Mouse (Mus musculus) kidney, adult 9 months (tissue): Measurements from ENCODE around the gene Pacs2.

Experiments used
- DNase-seq: peaks from one replicate; pipeline ENCODE4 v3.0.0; 2022

Gene Pacs2

GRCm38 (mm10) chr12:113013604-113014558, at the start of gene Pacs2:
Pacs2 (plus strand) TSS chr12:113014508.
- peak; percentile 93 for DNase-seq

- no peak for DNase-seq
These were observed 48.5 kb upstream of the Pacs2 start for GRCm38 (mm10) chr12:112965783-112966182.

- no peak for DNase-seq
These were observed 45.4 kb upstream of the Pacs2 start for GRCm38 (mm10) chr12:112968943-112969342.

- DNase-seq: no peak
These were observed 44.7 kb upstream of the Pacs2 start for GRCm38 (mm10) chr12:112969616-112970015.

GRCm38 (mm10) chr12:112974736-112975135, 39.6 kb upstream of the Pacs2 start:
- DNase-seq: no peak

- peak; percentile 95 for DNase-seq
These were observed 37.8 kb upstream of the Pacs2 start, which contains the start of gene Btbd6 for GRCm38 (mm10) chr12:112976371-112977073. Btbd6 (plus strand) TSS chr12:112976482.

- no peak for DNase-seq
These were observed 37.2 kb upstream of the Pacs2 start for GRCm38 (mm10) chr12:112977156-112977555.

GRCm38 (mm10) chr12:112982031-112982430, 32.3 kb upstream of the Pacs2 start:
- DNase-seq: no peak

- no peak for DNase-seq
These were observed 29.0 kb upstream of the Pacs2 start for GRCm38 (mm10) chr12:112985346-112985745.

GRCm38 (mm10) chr12:112987877-112988276, 26.4 kb upstream of the Pacs2 start:
- no peak for DNase-seq

- no peak for DNase-seq
These were observed 23.5 kb upstream of the Pacs2 start for GRCm38 (mm10) chr12:112990706-112991405.

GRCm38 (mm10) chr12:112991444-112991843, 22.9 kb upstream of the Pacs2 start:
- no peak for DNase-seq

- DNase-seq: no peak
These were observed 20.2 kb upstream of the Pacs2 start for GRCm38 (mm10) chr12:112994153-112994552.

- no peak for DNase-seq
These were observed 14.6 kb upstream of the Pacs2 start for GRCm38 (mm10) chr12:112999569-113000293.

- peak; percentile 98 for DNase-seq
These were observed 13.8 kb upstream of the Pacs2 start, which contains the start of gene Brf1 for GRCm38 (mm10) chr12:113000294-113001132. Brf1 (minus strand) TSS chr12:113000704.

- no peak for DNase-seq
These were observed 13.2 kb upstream of the Pacs2 start for GRCm38 (mm10) chr12:113001133-113001474.

- DNase-seq: no peak
These were observed 11.6 kb upstream of the Pacs2 start for GRCm38 (mm10) chr12:113002667-113003066.

- DNase-seq: no peak
These were observed 10.3 kb upstream of the Pacs2 start for GRCm38 (mm10) chr12:113004011-113004410.

GRCm38 (mm10) chr12:113004993-113005392, 9.3 kb upstream of the Pacs2 start:
- DNase-seq: peak; percentile 91

- peak; percentile 54 for DNase-seq
These were observed 2.5 kb upstream of the Pacs2 start for GRCm38 (mm10) chr12:113011702-113012360.

- DNase-seq: no peak
These were observed 1.9 kb upstream of the Pacs2 start for GRCm38 (mm10) chr12:113012443-113012842.
